Mouse (Mus musculus): ENCODE data around the gene Xpnpep3. TPM values are rescaled to one million over a fixed set of nuclear protein-coding genes. Genes with fewer than 3 reads are reported as not detected.

The Xpnpep3 gene
- polyA plus RNA-seq, 1 experiment from 2014 or later, result 10.9 TPM

DNA sequence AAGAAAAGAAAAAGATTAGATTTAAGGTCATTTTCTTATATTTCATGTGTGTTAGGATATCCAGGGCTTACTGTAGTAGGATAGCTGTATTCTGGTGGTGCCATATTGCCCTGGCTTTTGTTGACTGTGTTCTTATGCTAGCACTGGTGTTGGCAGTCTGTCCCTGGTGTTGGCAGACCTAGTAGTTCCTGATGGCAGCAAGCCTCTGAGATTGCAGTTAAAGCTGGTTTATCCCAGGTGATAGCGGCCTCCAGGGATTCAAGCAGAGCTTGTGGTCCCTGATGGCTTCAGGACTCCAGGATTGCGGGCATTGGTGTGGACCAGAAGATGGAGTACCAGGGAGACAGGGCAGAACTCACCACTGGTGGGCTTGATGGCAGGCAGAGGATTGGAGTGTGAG lies 103.5 kb downstream of the Xpnpep3 start:
- Histone ChIP-seq H3K27ac (ENCODE audit: low read length) (no peak overlapping the region), H3K4me3 (ENCODE audit: low read length) (no peak overlapping the region), H3K36me3 (ENCODE audit: insufficient read depth, low read length) (no peaks in the 10 kb centered on the region), H3K4me1 (ENCODE audit: insufficient read depth, low read length) (no peaks in the 10 kb centered on the region), H3K4me2 (replicated peaks; ENCODE audit: low read depth, low read length) (no peak overlapping the region), H3K9ac (replicated peaks; ENCODE audit: low read length) (no peak overlapping the region), H3K9me3 (ENCODE audit: low read length) (no peaks in the 10 kb centered on the region), H3K27me3 (ENCODE audit: insufficient read depth, low read length) (no peaks in the 10 kb centered on the region)
- WGBS, result 92% methylated on average over 2 of the region's 2 CpGs
- no peak for ATAC-seq (ENCODE audit: low FRiP score, low TSS enrichment)

DNA sequence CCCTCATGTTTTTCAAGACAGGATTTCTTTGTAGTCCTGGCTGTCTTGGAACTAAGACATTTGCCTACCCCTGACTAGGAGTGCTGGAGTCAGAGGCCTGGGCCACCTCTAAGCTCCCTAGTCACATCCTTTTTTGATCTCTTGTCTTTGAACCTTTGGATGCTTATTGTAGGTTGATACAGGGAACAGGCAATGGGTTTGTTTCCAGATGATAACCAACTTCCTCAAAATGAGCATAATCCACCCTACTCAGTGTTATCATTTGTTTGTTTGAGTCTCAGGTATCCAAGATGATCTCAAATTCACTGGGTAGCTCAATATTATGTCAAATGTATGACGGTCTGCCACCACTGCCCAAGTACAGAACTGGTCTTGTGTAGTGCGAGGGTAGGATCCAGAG lies 104.1 kb downstream of the Xpnpep3 start:
- 90% methylated on average over 2 of the region's 2 CpGs for WGBS
- Histone ChIP-seq H3K4me2 (replicated peaks; ENCODE audit: low read depth, low read length) (no peak overlapping the region), H3K9ac (replicated peaks; ENCODE audit: low read length) (no peak overlapping the region), H3K36me3 (ENCODE audit: insufficient read depth, low read length) (no peaks in the 10 kb centered on the region), H3K4me3 (ENCODE audit: low read length) (no peak overlapping the region), H3K27me3 (ENCODE audit: insufficient read depth, low read length) (no peaks in the 10 kb centered on the region), H3K9me3 (ENCODE audit: low read length) (no peaks in the 10 kb centered on the region), H3K4me1 (ENCODE audit: insufficient read depth, low read length) (no peaks in the 10 kb centered on the region), H3K27ac (ENCODE audit: low read length) (no peak overlapping the region)
- ATAC-seq (ENCODE audit: low FRiP score, low TSS enrichment), result no peak

Other genes starting within 250 kb of the Xpnpep3 start
- gene Mrtfa, start 209.4 kb upstream of the Xpnpep3 start, polyA plus RNA-seq (2015; fragmentation: Nextera tagmentation; extraction: Ambion mirVana), result 22.6 and 28.3 TPM in 2 replicates
- gene Mchr1, start 164.6 kb upstream of the Xpnpep3 start, polyA plus RNA-seq (2015; fragmentation: Nextera tagmentation; extraction: Ambion mirVana), result 0.99 and 1.3 TPM in 2 replicates
- 134 and 148 TPM in 2 replicates for gene Slc25a17, start 39.3 kb upstream of the Xpnpep3 start, polyA plus RNA-seq (2015; fragmentation: Nextera tagmentation; extraction: Ambion mirVana)
- gene St13, start 61 bp upstream of the Xpnpep3 start, polyA plus RNA-seq (2015; fragmentation: Nextera tagmentation; extraction: Ambion mirVana), result 192 and 194 TPM in 2 replicates
- 1.3 and 3.4 TPM in 2 replicates for gene Dnajb7, start 8.2 kb downstream of the Xpnpep3 start, polyA plus RNA-seq (2015; fragmentation: Nextera tagmentation; extraction: Ambion mirVana)
- 423 and 428 TPM in 2 replicates for gene Rbx1, start 66.2 kb downstream of the Xpnpep3 start, polyA plus RNA-seq (2015; fragmentation: Nextera tagmentation; extraction: Ambion mirVana)
- gene Ep300, start 185.2 kb downstream of the Xpnpep3 start, polyA plus RNA-seq (2015; fragmentation: Nextera tagmentation; extraction: Ambion mirVana), result 15.2 and 20.9 TPM in 2 replicates

Data from kidney, embryonic 16.5 days (tissue).